Mouse (Mus musculus) heart, postnatal 4 days (tissue): Measurements from ENCODE around the gene Gm5737. TPM values are rescaled to one million over a fixed set of nuclear protein-coding genes. Genes with fewer than 3 reads are reported as not detected.

Experiments used
- DNase-seq: peaks from one replicate; pipeline ENCODE4 v3.0.0; 2021
- total RNA-seq, 2 experiments: library from RNA; stranded (reverse); gene quantifications; 2 replicates each; pipeline ENCODE4 v1.2.3; 2021

Gene Gm5737
- total RNA-seq, 2 experiments from 2014 or later = not detected

DNA sequence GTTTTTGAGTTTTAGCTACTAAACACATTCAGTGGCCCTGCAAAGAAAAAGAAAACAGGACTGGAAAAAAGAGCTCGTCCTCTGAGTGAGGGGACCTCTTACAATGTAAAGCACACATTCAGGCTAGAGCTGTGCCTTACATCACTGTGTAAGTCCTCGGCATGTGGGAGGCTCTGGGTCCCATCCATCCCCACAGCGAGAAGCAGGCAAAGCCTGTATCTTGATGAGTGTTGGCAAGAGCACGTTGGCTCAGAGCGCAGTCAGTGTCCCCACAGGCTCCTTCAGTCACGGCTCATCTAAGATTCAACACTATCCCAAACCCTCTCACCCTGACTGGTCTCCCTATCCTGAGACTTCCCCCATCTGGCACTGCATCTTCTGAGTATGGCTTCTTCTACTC is 66.1 kb downstream of the Gm5737 start:
- no peak for DNase-seq

DNA sequence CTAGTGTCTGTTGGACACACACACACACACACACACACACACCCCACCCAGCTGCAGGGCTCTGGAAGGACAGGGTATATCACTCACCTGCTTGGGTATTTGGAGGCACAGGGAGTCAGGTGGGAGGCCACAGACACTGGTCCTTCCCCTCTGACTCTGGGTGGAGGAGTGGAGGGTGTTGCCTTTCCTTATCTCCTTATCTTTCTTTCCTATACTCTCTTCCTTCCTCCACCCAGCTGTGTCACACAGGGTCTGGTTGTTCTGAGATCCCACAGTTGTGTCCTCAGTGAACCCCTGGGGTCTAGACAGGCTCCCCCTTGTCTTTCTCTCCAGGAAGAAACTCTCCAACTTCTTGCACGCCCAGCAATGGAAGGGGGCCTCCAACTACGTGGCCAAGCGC is 67.8 kb downstream of the Gm5737 start:
- DNase-seq = no peak

DNA sequence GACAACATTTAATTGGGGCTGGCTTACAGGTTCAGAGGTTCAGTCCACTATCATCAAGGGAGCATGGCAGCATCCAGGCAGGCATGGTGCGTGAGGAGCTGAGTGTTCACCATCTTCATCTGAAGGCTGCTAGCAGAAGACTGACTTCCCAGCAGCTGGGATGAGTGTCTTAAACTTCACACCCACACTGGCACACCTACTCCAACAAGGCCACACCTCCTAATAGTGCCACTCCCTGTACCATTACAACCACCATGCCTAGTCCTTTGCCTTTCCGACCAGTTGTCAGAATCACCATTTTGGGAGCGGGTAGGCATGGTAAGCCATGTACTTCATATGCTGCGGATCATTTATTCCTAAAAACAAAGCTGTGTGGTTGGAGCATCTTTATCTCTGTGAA is 68.6 kb downstream of the Gm5737 start:
- no peak for DNase-seq

Other genes starting within 250 kb of the Gm5737 start
- gene Uqcrc2, start 177.2 kb upstream of the Gm5737 start, total RNA-seq = 100 to 1,000 TPM; 820 to 827 TPM
- gene Pdzd9, start 142.0 kb upstream of the Gm5737 start, total RNA-seq = not detected
- gene Mosmo, start 134.7 kb upstream of the Gm5737 start, total RNA-seq = 10 to 100 TPM; 30.0 to 33.6 TPM
- gene Vwa3a, start 73.0 kb upstream of the Gm5737 start, total RNA-seq = 1 to 10 TPM; 1.1 to 1.4 TPM
- 10 to 100 TPM; 36.9 to 38.0 TPM for gene Eef2k, start 30.5 kb downstream of the Gm5737 start, total RNA-seq
- 10 to 100 TPM; 18.0 to 18.7 TPM for gene Polr3e, start 105.4 kb downstream of the Gm5737 start, total RNA-seq
- 10 to 100 TPM; 20.7 to 29.2 TPM for gene Cdr2, start 169.9 kb downstream of the Gm5737 start, total RNA-seq
- not detected for gene Mfsd13b, start 170.1 kb downstream of the Gm5737 start, total RNA-seq
- gene Mettl9, start 222.1 kb downstream of the Gm5737 start, total RNA-seq = 100 to 1,000 TPM; 127 TPM